In genomic region chr7:143343781-143344306, GRCm38 (mm10) we compare ENCODE assay signal across 9 mouse cellular contexts.
DNase-seq lines count a peak whose midpoint lies in the region; ATAC-seq and TF ChIP-seq lines count a peak whose summit lies in the region.
"Had no signal": no experiment of that assay in that cellular context is flagged by ENCODE, and none has a peak within 500 bp of the region (broad histone marks: within the 10 kb centered on the region; RNA-seq: fewer than 3 reads in every experiment).

No protein-coding gene starts in this region.

- no peak for TF ChIP-seq CTCF in stomach, postnatal 0 days (IDR thresholded peaks at IDR 0.05; ENCODE audit: low read depth)

- intact Hi-C loops in heart, postnatal 36 days (cut with DNase I) = no loop called here

- H3K9me3 ChIP-seq in heart, embryonic 14.5 days (ENCODE audit: control insufficient read depth, low read length) = no peaks in the 10 kb centered on the region
- H3K9me3 ChIP-seq in stomach, embryonic 14.5 days (ENCODE audit: control insufficient read depth, low read depth, low read length) = no peaks in the 10 kb centered on the region
- H3K9me3 ChIP-seq in stomach, postnatal 0 days (ENCODE audit: control insufficient read depth, low read length) = no peaks in the 10 kb centered on the region
- no peaks in the 10 kb centered on the region for H3K9me3 ChIP-seq in limb, embryonic 12.5 days

- H3K27me3 ChIP-seq in heart, embryonic 14.5 days (ENCODE audit: control insufficient read depth, insufficient read depth, low read length) = 0 out of 2 replicates have a peak, but pooled peaks cover 3% of the 10 kb centered on the region
- no peaks in the 10 kb centered on the region for H3K27me3 ChIP-seq in stomach, embryonic 14.5 days (ENCODE audit: control insufficient read depth, insufficient read depth, low read length)
- H3K27me3 ChIP-seq in stomach, postnatal 0 days (ENCODE audit: control insufficient read depth, insufficient read depth, low read length) = no peaks in the 10 kb centered on the region
- 0 out of 2 replicates have a peak, but pooled peaks cover 3% of the 10 kb centered on the region for H3K27me3 ChIP-seq in limb, embryonic 12.5 days

- 0 out of 2 replicates have a peak overlapping the region, but pooled peaks have one; percentile 16 for H3K4me2 ChIP-seq in heart, embryonic 14.5 days (ENCODE audit: low read length)
- no peak overlapping the region for H3K4me2 ChIP-seq in stomach, embryonic 14.5 days (replicated peaks; ENCODE audit: low read depth, low read length)
- H3K4me2 ChIP-seq in stomach, postnatal 0 days (replicated peaks; ENCODE audit: low read depth) = no peak overlapping the region
- H3K4me2 ChIP-seq in limb, embryonic 12.5 days = peak overlapping the region; percentile 36

- no peaks in the 10 kb centered on the region for H3K36me3 ChIP-seq in heart, embryonic 14.5 days (ENCODE audit: control insufficient read depth, insufficient read depth, low read length)
- no peaks in the 10 kb centered on the region for H3K36me3 ChIP-seq in stomach, embryonic 14.5 days (ENCODE audit: control insufficient read depth, insufficient read depth, low read length)
- no peaks in the 10 kb centered on the region for H3K36me3 ChIP-seq in stomach, postnatal 0 days (ENCODE audit: control insufficient read depth, insufficient read depth, low read length)
- H3K36me3 ChIP-seq in limb, embryonic 12.5 days = no peaks in the 10 kb centered on the region

- TF ChIP-seq EP300 in stomach, postnatal 0 days (optimal IDR thresholded peaks at IDR 0.05) = no peak

- no peak for DNase-seq in heart, postnatal 36 days
- no peak for DNase-seq in stomach, postnatal 0 days (ENCODE audit: low spot score)
- no peak for DNase-seq in thymus, postnatal 0 days (ENCODE audit: low spot score)
- DNase-seq in layer of hippocampus, adult 18-20 months (ENCODE audit: low spot score in 2 of 2) = no peak
- no peak for DNase-seq in right cerebral cortex, postnatal 36 days (ENCODE audit: low spot score in 2 of 2)
- DNase-seq: adrenal gland, postnatal 10 days had no signal

- WGBS in heart, embryonic 14.5 days = 40% methylated on average over 12 of the region's 12 CpGs
- WGBS in stomach, embryonic 14.5 days = 27% methylated on average over 12 of the region's 12 CpGs
- 31% methylated on average over 12 of the region's 12 CpGs for WGBS in stomach, postnatal 0 days
- WGBS in limb, embryonic 12.5 days = 19% methylated on average over 12 of the region's 12 CpGs

- no peak overlapping the region; a peak in 1 of 4 replicates for H3K27ac ChIP-seq in heart, embryonic 14.5 days (replicated peaks in 1 of 2; ENCODE audit: control insufficient read depth in 1 of 2, insufficient read depth in 1 of 2, low read depth in 2 of 2, low read length in 2 of 2)
- peak overlapping the region; percentile 16; the same call in 1 of the 2 replicates for H3K27ac ChIP-seq in stomach, embryonic 14.5 days (ENCODE audit: low read length)
- H3K27ac ChIP-seq in stomach, postnatal 0 days (replicated peaks) = no peak overlapping the region
- H3K27ac ChIP-seq in limb, embryonic 12.5 days = peak overlapping the region; percentile 87

- ATAC-seq in heart, embryonic 14.5 days (ENCODE audit: insufficient number of reproducible peaks, insufficient read depth, low FRiP score, low read depth) = no peak
- ATAC-seq in stomach, embryonic 14.5 days (ENCODE audit: insufficient number of reproducible peaks, insufficient read depth, low FRiP score, low read depth) = no peak
- ATAC-seq in stomach, postnatal 0 days (ENCODE audit: low FRiP score, low TSS enrichment) = no peak
- ATAC-seq in limb, embryonic 12.5 days (ENCODE audit: insufficient number of reproducible peaks, insufficient read depth, low FRiP score, low TSS enrichment, low read depth) = no peak

- peaks cover 20 to 40% of the 10 kb centered on the region in 2 experiments for H3K4me1 ChIP-seq in heart, embryonic 14.5 days (ENCODE audit: control insufficient read depth in 2 of 2, insufficient read depth in 2 of 2, low read length in 2 of 2)
- peaks cover 16% of the 10 kb centered on the region for H3K4me1 ChIP-seq in stomach, embryonic 14.5 days (ENCODE audit: control insufficient read depth, insufficient read depth, low read length)
- H3K4me1 ChIP-seq in stomach, postnatal 0 days (replicated peaks; ENCODE audit: control insufficient read depth, insufficient read depth) = no peaks in the 10 kb centered on the region; the same call in 1 of the 2 replicates
- peaks cover 38% of the 10 kb centered on the region for H3K4me1 ChIP-seq in limb, embryonic 12.5 days (replicated peaks)

- no peak overlapping the region for H3K4me3 ChIP-seq in heart, embryonic 14.5 days (ENCODE audit: control insufficient read depth in 1 of 2, insufficient read depth in 1 of 2, low read depth in 1 of 2, low read length in 2 of 2)
- no peak overlapping the region for H3K4me3 ChIP-seq in stomach, embryonic 14.5 days (ENCODE audit: low read depth, low read length)
- H3K4me3 ChIP-seq in stomach, postnatal 0 days (ENCODE audit: low read depth, low read length) = no peak overlapping the region
- no peak overlapping the region for H3K4me3 ChIP-seq in limb, embryonic 12.5 days (replicated peaks)

- H3K9ac ChIP-seq in heart, embryonic 14.5 days (ENCODE audit: low read length) = peak overlapping the region; percentile 45
- no peak overlapping the region for H3K9ac ChIP-seq in stomach, embryonic 14.5 days (replicated peaks; ENCODE audit: low read depth, low read length)
- H3K9ac ChIP-seq in stomach, postnatal 0 days (ENCODE audit: low read length) = no peak overlapping the region
- no peak overlapping the region for H3K9ac ChIP-seq in limb, embryonic 12.5 days (replicated peaks)

Comparison
In these comparisons a context has a peak if more than half of its experiments do, and no peak if none do; other contexts are left out.
1. H3K27ac ChIP-seq: peak in stomach, embryonic 14.5 days (single experiment) and limb, embryonic 12.5 days (single experiment); none in heart, embryonic 14.5 days (0 of 2) and stomach, postnatal 0 days (single experiment).
2. H3K4me2 ChIP-seq: peak in heart, embryonic 14.5 days (single experiment) and limb, embryonic 12.5 days (single experiment); none in stomach, embryonic 14.5 days (single experiment) and stomach, postnatal 0 days (single experiment).